Mouse (Mus musculus): ENCODE measurements around the gene Kcnk5. TPM values are rescaled to one million over a fixed set of nuclear protein-coding genes. Genes with fewer than 3 reads are reported as not detected.

Gene Kcnk5
- total RNA-seq, 2 experiments from 2014 or later, result 5.4 to 7.4 TPM

- ATAC-seq (replicated peaks; ENCODE audit: low FRiP score, low TSS enrichment, poor library complexity, severe bottlenecking), result no peak
These were observed 53.4 kb downstream of the Kcnk5 start for GRCm38 (mm10) chr14:20128162-20128561.

GRCm38 (mm10) chr14:20127406-20128087, 54.1 kb downstream of the Kcnk5 start:
- no peak for ATAC-seq (replicated peaks; ENCODE audit: low FRiP score, low TSS enrichment, poor library complexity, severe bottlenecking)

- no peak for ATAC-seq (replicated peaks; ENCODE audit: low FRiP score, low TSS enrichment, poor library complexity, severe bottlenecking)
These were observed 60.7 kb downstream of the Kcnk5 start for GRCm38 (mm10) chr14:20120868-20121267.

- no peak for ATAC-seq (replicated peaks; ENCODE audit: low FRiP score, low TSS enrichment, poor library complexity, severe bottlenecking)
These were observed 61.6 kb downstream of the Kcnk5 start for GRCm38 (mm10) chr14:20120012-20120411.

GRCm38 (mm10) chr14:20116149-20116605, 65.4 kb downstream of the Kcnk5 start:
- ATAC-seq (replicated peaks; ENCODE audit: low FRiP score, low TSS enrichment, poor library complexity, severe bottlenecking), result no peak

- no peak for ATAC-seq (replicated peaks; ENCODE audit: low FRiP score, low TSS enrichment, poor library complexity, severe bottlenecking)
These were observed 66.7 kb downstream of the Kcnk5 start for GRCm38 (mm10) chr14:20114951-20115350.

- ATAC-seq (replicated peaks; ENCODE audit: low FRiP score, low TSS enrichment, poor library complexity, severe bottlenecking), result peak; percentile 86
These were observed 67.6 kb downstream of the Kcnk5 start for GRCm38 (mm10) chr14:20113964-20114363.

- ATAC-seq (replicated peaks; ENCODE audit: low FRiP score, low TSS enrichment, poor library complexity, severe bottlenecking), result no peak
These were observed 68.2 kb downstream of the Kcnk5 start for GRCm38 (mm10) chr14:20113189-20113961.

- ATAC-seq (replicated peaks; ENCODE audit: low FRiP score, low TSS enrichment, poor library complexity, severe bottlenecking), result no peak
These were observed 69.4 kb downstream of the Kcnk5 start for GRCm38 (mm10) chr14:20112218-20112617.

GRCm38 (mm10) chr14:20110945-20111344, 70.7 kb downstream of the Kcnk5 start:
- ATAC-seq (replicated peaks; ENCODE audit: low FRiP score, low TSS enrichment, poor library complexity, severe bottlenecking), result no peak

- no peak for ATAC-seq (replicated peaks; ENCODE audit: low FRiP score, low TSS enrichment, poor library complexity, severe bottlenecking)
These were observed 75.3 kb downstream of the Kcnk5 start for GRCm38 (mm10) chr14:20106271-20106670.

- no peak for ATAC-seq (replicated peaks; ENCODE audit: low FRiP score, low TSS enrichment, poor library complexity, severe bottlenecking)
These were observed 78.4 kb downstream of the Kcnk5 start for GRCm38 (mm10) chr14:20103207-20103606.

GRCm38 (mm10) chr14:20098061-20098460, 83.5 kb downstream of the Kcnk5 start:
- ATAC-seq (replicated peaks; ENCODE audit: low FRiP score, low TSS enrichment, poor library complexity, severe bottlenecking), result no peak

- ATAC-seq (replicated peaks; ENCODE audit: low FRiP score, low TSS enrichment, poor library complexity, severe bottlenecking), result no peak
These were observed 86.7 kb downstream of the Kcnk5 start for GRCm38 (mm10) chr14:20094942-20095341.

- ATAC-seq (replicated peaks; ENCODE audit: low FRiP score, low TSS enrichment, poor library complexity, severe bottlenecking), result peak; percentile 81; the same call in 1 of the 2 replicates
These were observed 88.1 kb downstream of the Kcnk5 start for GRCm38 (mm10) chr14:20093493-20093892.

Other genes starting within 250 kb of the Kcnk5 start
- gene Gng2, start 204.2 kb downstream of the Kcnk5 start, total RNA-seq (2014; fragmentation: Nextera tagmentation), result 1.2 and 11.6 TPM in 2 replicates
- 5.7 and 11.8 TPM in 2 replicates for gene Gng2, start 204.2 kb downstream of the Kcnk5 start, total RNA-seq (2017)
- 2.1 and 3.9 TPM in 2 replicates for gene Saysd1, start 43.3 kb downstream of the Kcnk5 start, total RNA-seq (2014; fragmentation: Nextera tagmentation)
- gene Saysd1, start 43.3 kb downstream of the Kcnk5 start, total RNA-seq (2017), result 1.6 and 2.1 TPM in 2 replicates
- gene Kcnk16, start 87.4 kb upstream of the Kcnk5 start, total RNA-seq (2014; fragmentation: Nextera tagmentation), result not detected in 2 replicates
- gene Kcnk16, start 87.4 kb upstream of the Kcnk5 start, total RNA-seq (2017), result not detected in 2 replicates
- 9.2 and 13.0 TPM in 2 replicates for gene Nudt13, start 112.9 kb upstream of the Kcnk5 start, total RNA-seq (2014; fragmentation: Nextera tagmentation)
- gene Nudt13, start 112.9 kb upstream of the Kcnk5 start, total RNA-seq (2017), result 10.2 and 16.6 TPM in 2 replicates
- 68.2 and 69.1 TPM in 2 replicates for gene Ecd, start 166.3 kb upstream of the Kcnk5 start, total RNA-seq (2014; fragmentation: Nextera tagmentation)
- gene Ecd, start 166.3 kb upstream of the Kcnk5 start, total RNA-seq (2017), result 81.3 and 85.9 TPM in 2 replicates
- 16.3 and 21.6 TPM in 2 replicates for gene Fam149b, start 166.4 kb upstream of the Kcnk5 start, total RNA-seq (2014; fragmentation: Nextera tagmentation)
- 21.6 and 37.3 TPM in 2 replicates for gene Fam149b, start 166.4 kb upstream of the Kcnk5 start, total RNA-seq (2017)
- 89.9 and 98.3 TPM in 2 replicates for gene Dnajc9, start 207.1 kb upstream of the Kcnk5 start, total RNA-seq (2014; fragmentation: Nextera tagmentation)
- 251 and 309 TPM in 2 replicates for gene Dnajc9, start 207.1 kb upstream of the Kcnk5 start, total RNA-seq (2017)
- gene Mrps16, start 211.8 kb upstream of the Kcnk5 start, total RNA-seq (2014; fragmentation: Nextera tagmentation), result 124 and 145 TPM in 2 replicates
- 30.9 and 61.1 TPM in 2 replicates for gene Mrps16, start 211.8 kb upstream of the Kcnk5 start, total RNA-seq (2017)